ENCODE assay signal across 9 mouse cellular contexts in genomic region chr16:33583333-33583732, GRCm38 (mm10).
A peak's percentile ranks its signal among the peaks of the same experiment; 100 is the strongest.
DNase-seq lines count a peak whose midpoint lies in the region; ATAC-seq and TF ChIP-seq lines count a peak whose summit lies in the region.
"Had no signal": no experiment of that assay in that cellular context is flagged by ENCODE, and none has a peak within 500 bp of the region (broad histone marks: within the 10 kb centered on the region; RNA-seq: fewer than 3 reads in every experiment).

No protein-coding gene starts in this region.

- no peak for DNase-seq in kidney, postnatal 0 days (ENCODE audit: low spot score)
- no peak for DNase-seq in kidney, adult 9 months
- no peak for DNase-seq in embryonic facial prominence, embryonic 10.5 days (ENCODE audit: low spot score)
- no peak for DNase-seq in hindbrain, embryonic 11.5 days (ENCODE audit: low spot score)
- DNase-seq in midbrain, embryonic 10.5 days (ENCODE audit: low spot score), result no peak
- no peak for DNase-seq in urinary bladder, postnatal 36 days (ENCODE audit: low spot score in 2 of 2)
- no peak for DNase-seq in thymus, postnatal 4 days
- DNase-seq in left cerebral cortex, postnatal 14 days (ENCODE audit: low spot score in 2 of 2), result no peak

- intact Hi-C loops in left cerebral cortex, postnatal 14 days (cut with DNase I), result no loop called here

- WGBS in kidney, postnatal 0 days, result 51% methylated on average over 3 of the region's 3 CpGs
- WGBS in embryonic facial prominence, embryonic 10.5 days, result 62% methylated on average over 3 of the region's 3 CpGs
- 66% methylated on average over 3 of the region's 3 CpGs for WGBS in hindbrain, embryonic 11.5 days
- 65% methylated on average over 3 of the region's 3 CpGs for WGBS in midbrain, embryonic 10.5 days

- H3K4me2 ChIP-seq in kidney, postnatal 0 days (ENCODE audit: low read length), result no peak overlapping the region; the same call in 1 of the 2 replicates
- no peak overlapping the region for H3K4me2 ChIP-seq in hindbrain, embryonic 11.5 days (replicated peaks; ENCODE audit: low read depth, low read length)

- H3K9ac ChIP-seq in kidney, postnatal 0 days (ENCODE audit: low read depth, low read length), result no peak overlapping the region
- no peak overlapping the region for H3K9ac ChIP-seq in hindbrain, embryonic 11.5 days (ENCODE audit: low read depth, low read length)

- H3K4me1 ChIP-seq in kidney, postnatal 0 days (replicated peaks; ENCODE audit: insufficient read depth, low read length), result peaks cover 40% of the 10 kb centered on the region
- peaks cover 49% of the 10 kb centered on the region for H3K4me1 ChIP-seq in embryonic facial prominence, embryonic 10.5 days
- H3K4me1 ChIP-seq in hindbrain, embryonic 11.5 days (replicated peaks; ENCODE audit: control insufficient read depth, insufficient read depth, low read length), result peaks cover 17% of the 10 kb centered on the region
- peaks cover 70% of the 10 kb centered on the region for H3K4me1 ChIP-seq in midbrain, embryonic 10.5 days

- H3K27ac ChIP-seq in kidney, postnatal 0 days, result peak overlapping the region; percentile 94
- peak overlapping the region; percentile 91 for H3K27ac ChIP-seq in embryonic facial prominence, embryonic 10.5 days (replicated peaks)
- H3K27ac ChIP-seq in hindbrain, embryonic 11.5 days (ENCODE audit: low read depth, low read length), result peak overlapping the region; percentile 40; the same call in 1 of the 2 replicates
- peak overlapping the region; percentile 91 for H3K27ac ChIP-seq in midbrain, embryonic 10.5 days (replicated peaks)

- no peak overlapping the region for H3K4me3 ChIP-seq in kidney, postnatal 0 days (replicated peaks; ENCODE audit: low read depth, low read length)
- no peak overlapping the region for H3K4me3 ChIP-seq in embryonic facial prominence, embryonic 10.5 days
- H3K4me3 ChIP-seq in hindbrain, embryonic 11.5 days (ENCODE audit: low read depth, low read length), result no peak overlapping the region
- 0 out of 2 replicates have a peak overlapping the region, but pooled peaks have one; percentile 31 for H3K4me3 ChIP-seq in midbrain, embryonic 10.5 days

- no peak for TF ChIP-seq CTCF in kidney, postnatal 0 days (IDR thresholded peaks at IDR 0.05; ENCODE audit: low read depth)

- H3K9me3 ChIP-seq in kidney, postnatal 0 days (replicated peaks; ENCODE audit: low read length), result no peaks in the 10 kb centered on the region
- no peaks in the 10 kb centered on the region for H3K9me3 ChIP-seq in embryonic facial prominence, embryonic 10.5 days
- no peaks in the 10 kb centered on the region for H3K9me3 ChIP-seq in hindbrain, embryonic 11.5 days (ENCODE audit: control insufficient read depth, low read length)
- peaks cover 4% of the 10 kb centered on the region; the same call in 1 of the 2 replicates for H3K9me3 ChIP-seq in midbrain, embryonic 10.5 days (replicated peaks)

- no peak for ATAC-seq in kidney, postnatal 0 days (replicated peaks; ENCODE audit: low FRiP score, low read depth)
- no peak for ATAC-seq in hindbrain, embryonic 11.5 days (ENCODE audit: low FRiP score)
- ATAC-seq: Patski had no signal

- H3K27me3 ChIP-seq in kidney, postnatal 0 days (ENCODE audit: insufficient read depth, low read length), result no peaks in the 10 kb centered on the region
- H3K27me3 ChIP-seq in embryonic facial prominence, embryonic 10.5 days (replicated peaks; ENCODE audit: low read depth, poor library complexity, severe bottlenecking), result no peaks in the 10 kb centered on the region
- no peaks in the 10 kb centered on the region for H3K27me3 ChIP-seq in hindbrain, embryonic 11.5 days (ENCODE audit: control insufficient read depth, insufficient read depth, low read length)
- no peaks in the 10 kb centered on the region for H3K27me3 ChIP-seq in midbrain, embryonic 10.5 days (ENCODE audit: low read depth, poor library complexity, severe bottlenecking)
- H3K27me3 ChIP-seq: Patski had no signal

- H3K36me3 ChIP-seq in kidney, postnatal 0 days (ENCODE audit: insufficient read depth, low read length), result no peaks in the 10 kb centered on the region
- no peaks in the 10 kb centered on the region for H3K36me3 ChIP-seq in embryonic facial prominence, embryonic 10.5 days (replicated peaks)
- H3K36me3 ChIP-seq in hindbrain, embryonic 11.5 days (ENCODE audit: control insufficient read depth, insufficient read depth, low read length), result no peaks in the 10 kb centered on the region
- H3K36me3 ChIP-seq in midbrain, embryonic 10.5 days, result no peaks in the 10 kb centered on the region

Comparison
In these comparisons a context has a peak if more than half of its experiments do, and no peak if none do; other contexts are left out.
1. H3K27ac ChIP-seq: peak in every context shown above with its lines; median percentile 94 in kidney, postnatal 0 days; 91 in embryonic facial prominence, embryonic 10.5 days; 91 in midbrain, embryonic 10.5 days; 40 in hindbrain, embryonic 11.5 days.